Mouse (Mus musculus): ENCODE results near the gene Plcb3.

GRCm38 (mm10) chr19:6987904-6988285 lies 11.6 kb upstream of the Plcb3 start:
- no peak for TF ChIP-seq CTCF (IDR thresholded peaks at IDR 0.05; ENCODE audit: low read depth, low read length)
- TF ChIP-seq POLR2A (IDR thresholded peaks at IDR 0.05; ENCODE audit: borderline replicate concordance, low read depth, low read length): no peak
